Mouse (Mus musculus) ES-E14 (cell line): ENCODE measurements at regions not wholly inside any gene's neighbourhood (a gene's known extent, or its start where the extent isn't known, plus 50 kb on each side); places are given as distances from the start of the nearest gene placed in this dataset.

Source experiments
- CHD2 ChIP-seq: IDR thresholded peaks from 2 replicates; pipeline ENCODE4 v1.6.1; 2014; ENCODE audit warnings: mild to moderate bottlenecking, low read depth, low read length, inconsistent platforms
- HCFC1 ChIP-seq: IDR thresholded peaks from 2 replicates; pipeline ENCODE4 v1.6.1; 2012; ENCODE audit warnings: low read length, inconsistent platforms, borderline replicate concordance; ENCODE audit not compliant: insufficient read depth
- MAFK ChIP-seq: IDR thresholded peaks from 2 replicates; pipeline ENCODE4 v1.6.1; 2014; ENCODE audit warnings: mild to moderate bottlenecking, low read depth, low read length, inconsistent platforms; ENCODE audit not compliant: insufficient read depth
- ZC3H11A ChIP-seq: IDR thresholded peaks from 2 replicates; pipeline ENCODE4 v1.6.1; 2012; ENCODE audit warnings: low read depth, mild to moderate bottlenecking, inconsistent platforms, low read length, borderline replicate concordance

GRCm38 (mm10) chr13:30085446-30085845, 50.8 kb upstream of the Mboat1 start:
- TF ChIP-seq MAFK (no peak), ZC3H11A (no peak), CHD2 (no peak), HCFC1 (no peak)
